Mouse (Mus musculus) thymus, postnatal 36 days (tissue): ENCODE data around the gene Xrcc1.
A peak's percentile ranks its signal among the peaks of the same experiment; 100 is the strongest.
"Not testable (repeated sequence)": the region's sequence is repeated elsewhere in the genome, so short reads cannot be mapped to it uniquely, and the experiment has no call there.

Experiments used
- DNase-seq, 2 experiments: peaks; one replicate each; pipeline ENCODE4 v3.0.0; 2022; ENCODE audit warnings: mixed read lengths in 2 of 2

Xrcc1 gene

DNA sequence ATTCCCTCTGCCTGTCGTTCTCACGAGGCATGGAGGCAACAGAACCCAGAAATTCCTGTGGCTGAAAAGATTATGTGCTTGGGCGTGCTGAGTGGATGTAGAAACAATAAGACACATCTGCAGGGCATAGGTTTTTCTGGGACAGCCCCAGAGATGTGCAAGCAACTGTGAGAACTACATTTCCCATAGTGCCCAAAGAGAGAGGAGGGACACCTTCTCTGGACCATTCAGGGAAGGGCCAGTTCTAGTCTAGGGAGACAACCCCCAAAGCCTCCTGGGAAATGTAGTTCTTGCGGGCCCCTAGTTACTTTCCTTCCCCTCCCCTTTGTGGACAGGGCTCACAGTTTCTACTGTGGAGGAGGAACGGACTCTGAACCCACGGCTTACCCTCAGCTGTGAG, 61.9 kb downstream of the Xrcc1 start:
- DNase-seq: peak in 1 of 2 experiments; percentile 82

DNA sequence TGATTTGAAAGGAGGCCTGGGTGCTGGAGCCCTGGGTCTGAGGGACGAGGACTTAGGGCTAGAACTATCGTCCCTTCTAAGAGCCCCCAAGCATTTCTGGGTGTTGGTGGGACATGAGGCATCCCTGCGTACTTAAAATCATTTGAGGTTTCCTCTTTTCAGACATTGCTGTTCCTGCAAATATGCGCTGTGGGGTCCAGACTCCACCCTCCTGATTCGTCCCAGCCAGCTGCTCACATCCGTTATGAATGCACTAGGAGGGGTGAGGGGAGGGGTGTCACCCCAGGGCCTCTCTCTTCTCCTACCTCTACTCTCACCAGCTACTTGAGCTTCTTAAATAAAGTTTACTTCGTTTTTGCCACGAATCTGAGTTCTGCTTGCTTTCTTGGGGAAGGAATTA, 62.5 kb downstream of the Xrcc1 start:
- peak; percentile 68 to 80 for DNase-seq

DNA sequence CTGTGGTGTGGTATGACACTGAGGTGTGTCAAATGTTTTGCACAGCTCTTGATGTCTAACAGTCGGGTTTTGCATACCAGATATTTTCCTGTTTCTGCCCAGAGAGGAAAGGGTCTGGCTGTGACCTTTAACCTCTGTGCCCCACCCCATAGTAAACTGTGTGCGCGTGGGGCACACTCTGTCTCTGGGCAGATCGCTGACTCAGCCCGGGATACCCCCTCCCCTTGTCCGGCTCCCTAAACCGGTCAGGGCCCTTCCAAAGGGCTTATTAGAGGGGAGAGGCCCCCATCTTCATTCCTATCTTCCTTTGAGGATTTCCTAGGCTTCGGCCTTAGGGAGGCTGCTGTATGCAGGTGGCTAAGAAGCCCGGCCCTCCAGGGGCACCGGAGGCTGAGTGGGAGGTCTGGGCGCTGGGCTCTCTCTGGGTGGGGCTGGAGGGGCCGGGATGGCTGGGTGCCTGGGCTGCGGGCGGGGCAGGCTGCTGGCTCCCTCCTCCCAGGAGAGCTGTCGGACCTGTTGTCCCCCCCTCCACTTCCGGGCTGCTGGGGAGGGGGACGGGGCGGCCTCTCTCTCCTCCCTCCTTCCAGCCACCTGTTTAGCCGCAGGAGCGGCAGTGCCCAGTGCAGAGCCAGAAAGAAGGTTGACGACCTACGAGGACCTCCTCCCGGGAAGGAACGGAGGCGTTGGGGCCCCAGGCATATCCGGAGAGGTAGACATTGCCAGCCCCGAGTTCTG, 64.2 kb downstream of the Xrcc1 start, which contains the start of gene Phldb3:
Gene Phldb3, plus strand, starts transcription at position 620 of the 735 bp plus-strand sequence.
- peak; percentile 67 to 79 for DNase-seq

DNA sequence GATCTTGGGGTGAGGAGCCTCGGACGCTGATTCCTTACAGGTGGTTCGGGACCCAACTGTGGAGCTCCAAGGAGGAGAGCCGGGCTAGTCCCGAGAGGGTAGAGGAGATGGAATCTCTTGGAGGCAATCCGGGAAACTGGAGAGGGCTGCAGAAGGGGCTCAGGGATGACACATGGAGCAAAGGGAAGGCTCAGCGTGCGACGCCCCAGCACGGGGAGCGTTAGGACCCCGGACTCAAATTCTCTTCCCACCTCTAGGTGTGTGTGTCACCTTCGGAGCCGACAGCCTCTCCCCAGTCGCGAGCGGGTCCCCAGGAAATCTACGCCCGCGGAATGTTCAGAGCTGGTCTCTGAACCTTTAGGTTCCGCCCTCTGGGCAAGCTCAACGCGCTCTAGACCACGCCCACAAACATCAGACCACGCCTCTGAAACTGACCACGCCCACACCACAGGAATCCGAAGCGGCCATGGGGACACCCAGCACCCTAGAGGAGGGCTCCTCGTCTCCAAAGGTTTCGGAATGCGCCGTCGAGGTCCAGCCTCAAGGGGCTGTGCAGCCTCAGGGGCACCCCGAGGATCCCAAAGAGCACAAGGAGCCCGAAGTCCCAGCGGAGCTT, 64.9 kb downstream of the Xrcc1 start:
- DNase-seq: peak; percentile 95 to 98

GRCm38 (mm10) chr7:24611709-24612108, 65.6 kb downstream of the Xrcc1 start:
- no peak for DNase-seq

DNA sequence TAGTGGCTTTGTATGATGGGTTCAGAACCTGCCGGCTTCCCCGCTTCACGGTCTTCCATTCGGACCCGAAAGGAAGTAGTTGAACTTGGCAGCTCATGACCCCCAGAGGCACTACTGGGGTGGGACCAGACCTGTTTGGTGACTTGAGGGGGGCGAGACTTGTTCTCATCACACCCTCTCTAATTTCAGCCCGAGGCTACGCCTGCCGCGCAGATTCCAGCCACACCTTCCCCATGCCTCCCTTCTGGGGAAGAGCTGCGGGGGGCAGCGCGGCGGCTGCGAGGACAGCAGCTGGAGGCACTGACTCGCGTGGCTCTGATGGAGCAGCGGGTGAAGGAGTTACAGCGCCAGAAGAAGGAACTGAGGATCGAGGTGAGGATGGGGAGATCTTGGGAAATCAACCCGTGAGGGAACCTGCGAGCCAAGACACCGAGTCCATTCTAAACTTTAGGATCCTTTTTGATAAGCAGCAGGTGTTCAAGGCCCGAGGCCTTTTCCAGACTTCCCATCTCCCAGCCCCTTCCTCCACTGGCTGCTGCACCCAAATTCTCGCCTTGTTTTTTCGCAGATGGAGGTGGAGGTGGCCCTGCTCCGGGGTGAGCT, 66.3 kb downstream of the Xrcc1 start:
- no peak for DNase-seq

GRCm38 (mm10) chr7:24614816-24615215, 68.7 kb downstream of the Xrcc1 start:
- no peak for DNase-seq

- DNase-seq: no peak
These were observed 71.7 kb downstream of the Xrcc1 start for GRCm38 (mm10) chr7:24617763-24618162.

GRCm38 (mm10) chr7:24618374-24618773, 72.3 kb downstream of the Xrcc1 start:
- not testable (repeated sequence) for DNase-seq

- no peak for DNase-seq
These were observed 73.7 kb downstream of the Xrcc1 start for GRCm38 (mm10) chr7:24619671-24620397.

- no peak for DNase-seq
These were observed 75.1 kb downstream of the Xrcc1 start for GRCm38 (mm10) chr7:24621193-24621592.

DNA sequence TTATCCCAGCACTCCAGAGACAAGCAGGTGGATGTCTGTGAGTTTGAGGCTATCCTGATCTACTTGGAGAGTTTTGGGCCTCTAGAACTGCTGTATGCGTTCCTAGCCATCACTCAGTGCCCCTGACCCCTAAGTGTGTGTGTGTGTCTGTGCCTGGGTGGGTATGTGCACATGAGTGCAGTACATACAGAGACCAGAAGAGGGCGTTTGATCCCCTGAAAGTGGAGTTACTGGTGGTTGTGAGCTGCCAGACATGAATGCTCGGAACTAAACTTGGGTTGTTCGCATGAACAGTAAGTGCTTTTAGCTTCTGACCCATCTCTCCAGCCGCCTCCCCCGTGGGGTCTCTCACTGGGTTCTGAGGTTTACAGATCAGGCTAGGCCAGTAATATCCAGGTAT, 76.9 kb downstream of the Xrcc1 start:
- DNase-seq: no peak
